Mouse (Mus musculus) spleen, adult 2 months (tissue): ENCODE data around the gene Ppp1r16b.

Source experiments
- CTCF ChIP-seq: fragments of 200-500 bp; IDR thresholded peaks from 2 replicates; pipeline ENCODE4 v1.5.1; 2011; ENCODE audit warnings: mild to moderate bottlenecking, inconsistent platforms; ENCODE audit not compliant: insufficient read depth, insufficient read length, insufficient replicate concordance; ENCODE audit errors: extremely low read depth
- POLR2A ChIP-seq: fragments of 200-500 bp; IDR thresholded peaks from 2 replicates; pipeline ENCODE4 v1.6.1; 2011; ENCODE audit warnings: low read depth, low read length, inconsistent platforms

- TF ChIP-seq CTCF = no peak
- TF ChIP-seq POLR2A = no peak
Measured at GRCm38 (mm10) chr2:158776716-158777115, 111.5 kb downstream of the Ppp1r16b start.
